Mouse (Mus musculus): ENCODE results near the gene Vash2. TPM values are rescaled to one million over a fixed set of nuclear protein-coding genes. Genes with fewer than 3 reads are reported as not detected.

Vash2 gene
- total RNA-seq, 2 experiments from 2014 or later, result 3.3 to 4.4 TPM

GRCm38 (mm10) chr1:190978511-190979073, 504 bp downstream of the Vash2 start:
- DNase-seq (ENCODE audit: low spot score in 2 of 2), result no peak

GRCm38 (mm10) chr1:190978001-190978400, 1.1 kb downstream of the Vash2 start:
- intact Hi-C loops (cut with DNase I), result no loop called here
- DNase-seq (ENCODE audit: low spot score in 2 of 2), result no peak

More at GRCm38 (mm10) chr1:190978511-190979073, 504 bp downstream of the Vash2 start:
- intact Hi-C loops (cut with DNase I), result no loop called here

- intact Hi-C loops (cut with DNase I), result no loop called here
Measured at GRCm38 (mm10) chr1:190976887-190977573, 2.1 kb downstream of the Vash2 start.

GRCm38 (mm10) chr1:190974833-190975232, 4.3 kb downstream of the Vash2 start:
- intact Hi-C loops (cut with DNase I), result no loop called here
- DNase-seq (ENCODE audit: low spot score in 2 of 2), result no peak

More at GRCm38 (mm10) chr1:190976887-190977573, 2.1 kb downstream of the Vash2 start:
- no peak for DNase-seq (ENCODE audit: low spot score in 2 of 2)

- DNase-seq (ENCODE audit: low spot score in 2 of 2), result no peak
- intact Hi-C loops (cut with DNase I), result no loop called here
Measured at GRCm38 (mm10) chr1:190974191-190974590, 4.9 kb downstream of the Vash2 start.

GRCm38 (mm10) chr1:190972612-190973192, 6.4 kb downstream of the Vash2 start:
- intact Hi-C loops (cut with DNase I), result no loop called here
- DNase-seq (ENCODE audit: low spot score in 2 of 2), result peak; percentile 30 to 50

GRCm38 (mm10) chr1:190971708-190972610, 7.1 kb downstream of the Vash2 start:
- intact Hi-C loops (cut with DNase I), result no loop called here
- peak in 1 of 2 experiments; percentile 58 for DNase-seq (ENCODE audit: low spot score in 2 of 2)

- intact Hi-C loops (cut with DNase I), result no loop called here
- no peak for DNase-seq (ENCODE audit: low spot score in 2 of 2)
Measured at GRCm38 (mm10) chr1:190968010-190968409, 11.1 kb downstream of the Vash2 start.

GRCm38 (mm10) chr1:190964992-190965780, 13.9 kb downstream of the Vash2 start:
- no peak for DNase-seq (ENCODE audit: low spot score in 2 of 2)
- intact Hi-C loops (cut with DNase I), result no loop called here

GRCm38 (mm10) chr1:190962760-190963159, 16.3 kb downstream of the Vash2 start:
- DNase-seq (ENCODE audit: low spot score in 2 of 2), result no peak
- intact Hi-C loops (cut with DNase I), result no loop called here

- intact Hi-C loops (cut with DNase I), result no loop called here
- no peak for DNase-seq (ENCODE audit: low spot score in 2 of 2)
Measured at GRCm38 (mm10) chr1:190958821-190959220, 20.3 kb downstream of the Vash2 start.

GRCm38 (mm10) chr1:190953009-190953408, 26.1 kb downstream of the Vash2 start:
- intact Hi-C loops (cut with DNase I), result no loop called here
- no peak for DNase-seq (ENCODE audit: low spot score in 2 of 2)

- intact Hi-C loops (cut with DNase I), result no loop called here
Measured at GRCm38 (mm10) chr1:190951014-190951413, 28.1 kb downstream of the Vash2 start.

GRCm38 (mm10) chr1:190948846-190949245, 30.2 kb downstream of the Vash2 start:
- intact Hi-C loops (cut with DNase I), result no loop called here
- DNase-seq (ENCODE audit: low spot score in 2 of 2), result no peak

More at GRCm38 (mm10) chr1:190951014-190951413, 28.1 kb downstream of the Vash2 start:
- DNase-seq (ENCODE audit: low spot score in 2 of 2), result no peak

GRCm38 (mm10) chr1:190948439-190948838, 30.7 kb downstream of the Vash2 start:
- intact Hi-C loops (cut with DNase I), result no loop called here
- no peak for DNase-seq (ENCODE audit: low spot score in 2 of 2)

- intact Hi-C loops (cut with DNase I), result no loop called here
- no peak for DNase-seq (ENCODE audit: low spot score in 2 of 2)
Measured at GRCm38 (mm10) chr1:190947986-190948385, 31.1 kb downstream of the Vash2 start.

GRCm38 (mm10) chr1:190944109-190944760, 34.9 kb downstream of the Vash2 start:
- intact Hi-C loops (cut with DNase I), result loop anchor here (5.0 kb wide), 4 partner anchors 63 to 228 kb away; partner anchors contain the start of genes Nsl1 and Tatdn3
- DNase-seq (ENCODE audit: low spot score in 2 of 2), result peak; percentile 77 to 79

- DNase-seq (ENCODE audit: low spot score in 2 of 2), result no peak
- intact Hi-C loops (cut with DNase I), result loop anchor here (5.0 kb wide), 4 partner anchors 67 to 232 kb away; partner anchors contain the start of genes Nsl1 and Tatdn3
Measured at GRCm38 (mm10) chr1:190939803-190940202, 39.3 kb downstream of the Vash2 start.

Measured in left cerebral cortex, postnatal 14 days (tissue).